Mouse (Mus musculus) intestine, embryonic 14.5 days (tissue): ENCODE results near the gene Gp6. TPM values are rescaled to one million over a fixed set of nuclear protein-coding genes. Genes with fewer than 3 reads are reported as not detected.

Source experiments
- microRNA-seq: library from miRNA; unstranded; fragments of <30 nt; microRNA quantifications from one replicate; pipeline ENCODE4, GENCODE M21; 2016
- polyA plus RNA-seq: library from polyadenylated mRNA; unstranded; fragments of >200 nt; fragmentation: Nextera tagmentation; extraction: Ambion mirVana; gene quantifications from 2 replicates; pipeline ENCODE4 v1.2.1, GENCODE M21; 2014

Gene Gp6
- polyA plus RNA-seq, 1 experiment from 2014 or later = 0.31 TPM

Small RNAs within 50 kb of the gene (microRNA-seq; reads per million reads assigned to microRNA genes)
- gene Gm24605 = 0.25 reads per million
- gene Gm24752 = not detected
- gene Gm25349 = not detected

Other genes with a start within 250 kb of the Gp6 start
- gene Leng9, start 247.4 kb downstream of the Gp6 start, polyA plus RNA-seq = 2.4 and 2.7 TPM in 2 replicates
- gene Cdc42ep5, start 232.9 kb downstream of the Gp6 start, polyA plus RNA-seq = 58.5 and 62.4 TPM in 2 replicates
- 0.11 and 0.16 TPM in 2 replicates for gene Lilra5, start 160.0 kb downstream of the Gp6 start, polyA plus RNA-seq
- not detected in 2 replicates for gene Ncr1, start 60.0 kb downstream of the Gp6 start, polyA plus RNA-seq
- 34.5 and 38.3 TPM in 2 replicates for gene Rdh13, start 47.9 kb upstream of the Gp6 start, polyA plus RNA-seq
- 1.7 and 5.2 TPM in 2 replicates for gene Eps8l1, start 62.9 kb upstream of the Gp6 start, polyA plus RNA-seq
- 53.4 and 58.7 TPM in 2 replicates for gene Ppp1r12c, start 103.9 kb upstream of the Gp6 start, polyA plus RNA-seq
- 18.6 and 21.1 TPM in 2 replicates for gene Tnnt1, start 118.6 kb upstream of the Gp6 start, polyA plus RNA-seq
- 1.5 and 1.7 TPM in 2 replicates for gene Tnni3, start 126.5 kb upstream of the Gp6 start, polyA plus RNA-seq
- 0.57 and 0.77 TPM in 2 replicates for gene Dnaaf3, start 134.7 kb upstream of the Gp6 start, polyA plus RNA-seq
- gene Syt5, start 149.8 kb upstream of the Gp6 start, polyA plus RNA-seq = 5.6 and 6.7 TPM in 2 replicates
- gene Ptprh, start 206.3 kb upstream of the Gp6 start, polyA plus RNA-seq = not detected in 2 replicates
- gene Tmem86b, start 233.7 kb upstream of the Gp6 start, polyA plus RNA-seq = 2.5 and 3.8 TPM in 2 replicates